Mouse (Mus musculus) cerebellum, postnatal 25 days (tissue): ENCODE results near the gene Parp1.
A peak's percentile ranks its signal among the peaks of the same experiment; 100 is the strongest.

Experiments used
- DNase-seq, 2 experiments: peaks; one replicate each; pipeline ENCODE4 v3.0.0; 2021; ENCODE audit warnings: mixed read lengths in 2 of 2

The Parp1 gene

GRCm38 (mm10) chr1:180568761-180569452 is at the start of gene Parp1:
Parp1 (plus strand) TSS chr1:180568924.
- peak; percentile 97 to 98 for DNase-seq

DNA sequence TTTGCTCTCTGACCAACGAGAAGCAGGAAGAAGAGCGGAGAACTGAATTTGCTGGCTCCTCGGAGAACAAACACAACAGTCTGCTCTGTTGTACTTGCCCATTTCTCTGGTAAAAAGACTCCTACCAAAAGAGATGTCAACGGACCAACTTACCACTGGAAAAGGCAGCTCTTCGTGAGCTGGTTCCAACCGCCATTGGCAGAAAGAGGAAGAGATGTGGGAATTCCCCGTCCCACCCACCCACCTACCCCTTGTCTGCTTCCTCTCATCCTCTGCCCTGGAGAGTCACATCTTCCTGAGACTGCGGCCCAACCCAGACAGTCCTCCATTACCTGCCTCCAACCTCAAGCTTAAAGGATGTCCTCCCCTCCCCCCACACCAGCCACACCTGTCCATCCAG is 49.2 kb upstream of the Parp1 start:
- DNase-seq: no peak

GRCm38 (mm10) chr1:180520190-180520589 is 48.5 kb upstream of the Parp1 start:
- peak in 1 of 2 experiments; percentile 43 for DNase-seq

GRCm38 (mm10) chr1:180523320-180523719 is 45.4 kb upstream of the Parp1 start:
- DNase-seq: no peak

DNA sequence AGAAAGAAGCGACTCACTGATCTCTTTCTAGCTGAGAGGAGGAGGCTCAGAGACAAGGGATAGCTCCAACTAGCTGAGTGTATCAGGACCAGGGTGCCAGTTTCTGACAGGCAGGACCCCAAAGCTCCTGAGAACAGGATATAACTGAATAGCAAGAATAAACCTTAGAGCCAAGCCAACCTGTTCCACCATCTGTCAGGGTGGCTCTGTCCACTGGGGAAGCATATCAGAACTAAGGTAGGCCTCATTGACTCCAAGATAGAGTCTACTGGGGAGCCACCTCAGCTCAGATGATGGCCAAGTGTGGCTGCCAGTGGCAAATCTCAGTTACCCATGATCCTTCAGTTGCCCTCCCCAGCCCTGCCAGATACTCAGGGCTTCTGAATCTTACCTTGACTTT is 43.4 kb upstream of the Parp1 start:
- DNase-seq: peak; percentile 69

DNA sequence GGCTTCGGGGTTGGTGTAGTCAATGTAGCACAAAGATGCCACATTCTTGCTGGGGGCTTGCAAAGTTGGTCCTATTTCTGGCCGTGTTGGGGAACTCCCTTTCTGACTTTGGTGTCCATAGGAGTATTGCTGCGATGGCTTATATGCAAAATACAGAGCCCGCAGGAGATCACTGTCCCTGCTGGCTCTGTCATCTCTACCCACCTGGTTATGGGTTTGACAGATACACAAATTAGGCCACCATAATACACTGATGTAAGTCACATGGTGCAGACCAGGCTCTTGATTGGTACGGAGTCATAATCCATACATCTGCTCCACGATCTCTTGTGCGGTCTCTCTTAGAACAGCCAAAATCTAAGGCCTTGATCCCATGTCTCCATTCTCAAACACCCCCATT is 38.9 kb upstream of the Parp1 start:
- DNase-seq: no peak

DNA sequence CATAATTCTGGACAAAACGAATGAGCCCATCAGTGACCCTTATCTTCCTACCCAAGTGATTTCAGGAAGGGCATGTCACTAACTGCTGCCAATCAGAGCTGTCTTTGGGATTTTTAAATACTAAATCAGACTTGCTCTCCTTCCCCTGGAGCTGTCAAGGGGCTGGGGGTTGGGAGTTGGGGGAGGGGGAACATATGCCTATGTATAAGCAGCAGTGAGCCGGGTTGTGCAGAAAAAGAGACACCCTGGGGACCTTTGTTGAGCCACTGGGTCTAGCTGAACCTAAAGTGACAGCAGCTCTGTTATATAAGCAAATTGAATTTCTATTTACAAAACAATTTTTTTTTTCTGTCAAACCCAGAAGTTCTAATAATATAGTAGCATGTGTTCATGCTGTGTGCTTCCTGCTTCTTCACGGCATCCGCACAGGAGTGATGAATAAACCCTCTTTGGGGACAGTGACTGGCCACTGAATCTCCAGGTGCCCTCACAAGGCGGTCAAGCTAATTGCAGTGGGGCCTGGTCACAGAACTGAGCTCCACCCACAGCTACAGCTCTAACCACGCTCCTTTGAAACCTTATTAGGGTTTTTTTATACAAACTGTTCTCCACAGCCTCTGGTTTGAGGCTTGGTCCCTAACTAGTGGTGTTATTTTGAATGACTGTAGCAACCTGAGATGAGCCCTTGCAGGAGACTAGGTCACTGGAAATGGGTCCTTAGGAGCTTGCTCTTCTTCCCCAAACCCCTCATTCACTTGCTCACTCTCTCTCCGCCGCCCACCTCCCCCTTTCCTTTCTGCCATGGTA is 38.1 kb upstream of the Parp1 start:
- DNase-seq: peak in 1 of 2 experiments; percentile 47

DNA sequence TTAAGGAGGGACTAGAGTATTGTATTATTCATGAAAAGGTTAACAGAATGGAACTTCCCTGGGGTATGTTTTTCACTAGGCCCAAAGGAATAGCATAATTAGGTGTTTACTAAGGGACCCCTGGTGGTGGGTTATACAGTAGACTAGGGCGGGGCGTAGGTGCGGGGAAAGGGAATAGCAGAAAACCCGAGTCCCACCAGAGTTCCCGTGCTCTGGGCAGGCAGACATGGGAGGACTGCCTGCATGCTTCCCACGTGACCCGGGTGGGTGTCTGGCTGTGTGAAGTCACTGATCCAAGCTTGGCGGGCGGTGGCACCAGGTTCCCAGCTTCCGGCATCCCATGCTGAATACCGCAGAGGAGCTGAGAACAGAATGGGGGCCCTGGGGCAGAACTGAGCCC is 36.1 kb upstream of the Parp1 start:
- DNase-seq: no peak

GRCm38 (mm10) chr1:180536719-180537118 is 32.0 kb upstream of the Parp1 start:
- DNase-seq: no peak

GRCm38 (mm10) chr1:180541251-180541650 is 27.5 kb upstream of the Parp1 start:
- DNase-seq: no peak

GRCm38 (mm10) chr1:180541883-180542711 is 26.6 kb upstream of the Parp1 start:
- DNase-seq: no peak

GRCm38 (mm10) chr1:180542712-180543371 is 25.9 kb upstream of the Parp1 start:
- DNase-seq: no peak

DNA sequence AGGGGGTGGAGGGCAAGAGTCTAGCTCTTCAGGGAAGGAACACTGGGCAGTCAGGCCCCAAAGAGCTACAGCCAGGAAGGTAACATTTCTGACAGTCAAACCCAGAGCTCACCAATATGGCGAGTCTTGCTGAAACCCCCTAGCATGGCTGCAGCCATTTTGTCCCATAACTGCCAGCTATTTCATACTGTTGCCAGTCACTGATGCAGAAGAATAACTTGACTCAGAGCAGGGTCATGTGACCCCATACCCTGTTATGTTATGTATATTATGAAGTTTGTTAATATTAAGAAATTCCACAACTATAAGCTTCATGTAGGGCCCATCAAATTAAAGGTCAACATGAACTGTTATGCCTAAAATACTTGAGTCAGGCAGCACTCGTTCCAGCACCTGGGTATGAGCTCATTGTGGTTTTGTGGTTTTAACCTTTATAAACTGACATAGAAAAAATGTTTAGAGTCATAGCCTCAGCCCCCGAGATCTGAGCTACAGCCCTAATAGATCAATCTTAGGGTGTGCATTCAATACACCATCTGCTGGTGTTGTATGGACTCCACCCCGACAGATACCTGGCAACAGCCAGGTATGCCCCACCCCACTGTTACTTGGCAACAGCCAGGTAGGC is 22.7 kb upstream of the Parp1 start:
- no peak for DNase-seq

- DNase-seq: no peak
Measured at GRCm38 (mm10) chr1:180546798-180547750, 21.6 kb upstream of the Parp1 start.

DNA sequence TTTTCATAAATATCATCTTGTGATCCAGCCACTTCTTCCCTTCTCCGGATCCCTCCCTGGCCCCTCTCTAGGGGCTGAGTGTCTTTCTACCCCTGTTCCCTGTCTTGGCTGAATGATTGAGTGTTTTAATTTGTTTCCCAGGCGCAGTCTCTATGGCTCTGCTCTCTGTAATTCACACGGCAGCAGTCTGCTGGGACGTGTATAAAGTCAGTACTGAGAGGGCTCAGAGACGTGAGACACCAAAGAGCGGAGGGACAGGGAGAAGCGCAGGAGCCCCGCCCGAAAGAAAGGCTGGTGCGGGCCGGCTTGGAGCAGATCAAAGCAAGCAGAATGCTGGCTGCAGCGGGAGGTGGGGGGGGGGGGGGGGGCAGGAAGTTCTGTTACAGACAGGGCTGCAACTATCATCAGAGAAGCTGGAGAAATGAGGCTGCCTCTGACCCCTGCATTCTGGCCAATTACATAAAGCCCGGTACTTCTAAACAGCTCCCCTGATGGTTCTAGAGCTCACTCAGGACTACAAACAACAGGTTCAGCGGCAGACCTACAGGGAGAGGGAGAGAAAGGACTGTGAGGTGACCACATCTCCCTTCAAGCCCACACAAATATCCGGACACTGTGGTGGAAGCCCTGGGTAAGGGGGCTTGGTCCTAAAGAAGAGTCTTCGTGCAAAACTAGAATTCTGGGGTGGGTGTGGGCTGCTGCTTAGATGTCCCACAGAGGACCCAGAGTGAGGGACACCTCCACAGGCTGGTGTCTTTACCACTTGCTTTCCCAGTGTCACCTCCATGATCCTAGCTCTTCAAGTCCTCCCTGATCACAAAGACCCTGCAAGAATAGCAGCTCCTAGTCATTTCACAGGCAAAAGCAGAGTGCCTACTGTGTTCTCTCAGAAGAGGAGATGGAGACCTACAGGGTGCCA is 20.7 kb upstream of the Parp1 start:
- DNase-seq: peak in 1 of 2 experiments; percentile 49

DNA sequence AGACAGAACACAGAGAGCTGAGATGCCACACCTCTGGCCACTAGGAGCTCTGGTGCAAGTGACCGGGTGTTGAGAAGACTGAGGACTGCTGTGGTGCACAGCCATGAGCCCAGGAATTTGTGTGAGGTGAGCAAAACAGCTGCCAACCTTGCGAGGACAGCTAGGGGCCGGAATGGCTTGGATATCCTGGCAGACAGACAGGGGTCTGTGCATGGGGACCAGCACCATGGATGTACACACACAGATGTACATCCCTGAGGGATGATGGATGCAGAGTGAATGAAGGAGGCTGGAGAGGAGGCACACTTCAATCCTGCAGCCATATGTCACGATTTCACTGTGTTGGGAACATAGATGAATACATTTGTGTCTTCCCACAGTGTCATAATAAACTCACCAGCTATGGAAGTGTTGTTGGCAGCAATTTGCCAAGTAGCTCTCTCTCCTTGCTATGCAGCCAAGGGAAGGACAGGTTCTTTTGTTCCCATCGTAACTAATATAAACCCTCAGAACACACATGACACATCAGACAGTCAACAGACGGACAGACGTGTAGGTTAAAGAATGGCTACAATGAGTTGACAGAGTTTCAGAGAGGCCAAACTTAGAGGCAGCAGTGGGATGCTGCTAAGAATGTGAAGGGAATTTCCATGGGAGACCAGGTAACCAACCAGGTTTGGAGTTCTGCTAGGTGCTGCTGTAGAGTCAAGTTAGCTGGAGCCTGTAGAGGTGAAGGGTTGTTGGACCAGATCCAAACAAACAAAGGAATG is 19.0 kb upstream of the Parp1 start:
- no peak for DNase-seq

DNA sequence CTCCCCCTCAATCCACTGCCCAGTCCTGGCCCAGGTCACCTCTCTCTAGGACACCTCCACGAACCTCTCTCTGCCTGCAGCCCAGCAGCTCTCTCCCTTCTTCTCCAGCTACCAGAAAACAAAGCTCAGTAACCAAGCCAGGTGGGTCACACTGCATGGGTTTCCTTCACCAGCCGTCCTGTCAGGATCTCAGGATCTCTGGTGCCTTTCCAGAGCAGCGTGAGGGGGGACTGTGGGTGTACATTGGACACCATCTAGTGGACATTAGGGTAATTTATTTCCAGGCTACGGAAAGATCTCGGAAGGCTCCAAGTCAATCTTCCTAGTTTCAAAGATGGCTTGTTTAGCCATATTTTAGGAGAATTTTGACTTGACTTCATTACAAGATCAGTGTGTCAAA is 18.0 kb upstream of the Parp1 start:
- DNase-seq: peak; percentile 68 to 77

DNA sequence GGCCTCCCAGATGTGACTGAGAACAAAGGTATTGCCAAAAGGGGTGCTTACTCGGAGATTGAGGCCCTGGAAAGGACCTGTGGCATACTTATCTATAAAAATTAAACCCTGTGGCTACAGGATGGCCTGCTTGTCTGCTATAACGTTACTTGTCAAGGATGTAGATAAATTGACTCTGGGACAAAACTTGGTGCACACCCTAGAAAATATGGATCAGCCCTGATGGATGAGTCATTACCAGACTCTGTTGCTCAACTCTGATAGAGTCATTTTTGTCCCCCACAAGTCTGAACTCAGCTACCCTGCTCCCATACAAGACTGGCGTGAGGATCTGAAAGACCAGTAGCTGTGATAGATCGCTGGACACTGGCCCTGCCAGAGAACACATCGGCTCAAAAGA is 11.8 kb upstream of the Parp1 start:
- DNase-seq: no peak

- no peak for DNase-seq
Measured at GRCm38 (mm10) chr1:180559454-180559853, 9.3 kb upstream of the Parp1 start.
